Mouse (Mus musculus): ENCODE results near the gene Slc12a1. TPM values are rescaled to one million over a fixed set of nuclear protein-coding genes. Genes with fewer than 3 reads are reported as not detected.

The Slc12a1 gene
- total RNA-seq, 2 experiments from 2014 or later, result not detected

- no peak for DNase-seq
Observed at GRCm38 (mm10) chr2:125208894-125209596, 56.7 kb downstream of the Slc12a1 start.

GRCm38 (mm10) chr2:125211831-125212510 lies 59.7 kb downstream of the Slc12a1 start:
- no peak for DNase-seq

- peak; percentile 55 to 69 for DNase-seq
Observed at GRCm38 (mm10) chr2:125214592-125214991, 62.3 kb downstream of the Slc12a1 start.

GRCm38 (mm10) chr2:125217286-125217685 lies 65.0 kb downstream of the Slc12a1 start:
- DNase-seq, result no peak

- peak in 1 of 2 experiments; percentile 2 for DNase-seq
Observed at GRCm38 (mm10) chr2:125218566-125218965, 66.3 kb downstream of the Slc12a1 start.

- DNase-seq, result no peak
Observed at GRCm38 (mm10) chr2:125219268-125219667, 67.0 kb downstream of the Slc12a1 start.

GRCm38 (mm10) chr2:125221673-125222072 lies 69.4 kb downstream of the Slc12a1 start:
- no peak for DNase-seq

GRCm38 (mm10) chr2:125228472-125229409 lies 76.4 kb downstream of the Slc12a1 start:
- no peak for DNase-seq

- DNase-seq, result no peak
Observed at GRCm38 (mm10) chr2:125232183-125232582, 79.9 kb downstream of the Slc12a1 start.

GRCm38 (mm10) chr2:125233537-125233936 lies 81.2 kb downstream of the Slc12a1 start:
- no peak for DNase-seq

GRCm38 (mm10) chr2:125234049-125234448 lies 81.7 kb downstream of the Slc12a1 start:
- no peak for DNase-seq

GRCm38 (mm10) chr2:125245545-125246285 lies 93.4 kb downstream of the Slc12a1 start:
- peak in 1 of 2 experiments; percentile 24 for DNase-seq

GRCm38 (mm10) chr2:125246669-125247068 lies 94.4 kb downstream of the Slc12a1 start:
- no peak for DNase-seq

GRCm38 (mm10) chr2:125247108-125247961 lies 95.0 kb downstream of the Slc12a1 start, which contains the start of gene Dut:
TSS of gene Dut (plus strand) at chr2:125247190.
- peak; percentile 95 to 96 for DNase-seq

GRCm38 (mm10) chr2:125247962-125248235 lies 95.6 kb downstream of the Slc12a1 start:
- no peak for DNase-seq

GRCm38 (mm10) chr2:125248256-125248655 lies 96.0 kb downstream of the Slc12a1 start:
- no peak for DNase-seq

GRCm38 (mm10) chr2:125249339-125249738 lies 97.0 kb downstream of the Slc12a1 start:
- no peak for DNase-seq

GRCm38 (mm10) chr2:125249874-125250273 lies 97.6 kb downstream of the Slc12a1 start:
- DNase-seq, result no peak

GRCm38 (mm10) chr2:125251781-125252180 lies 99.5 kb downstream of the Slc12a1 start:
- DNase-seq, result peak in 1 of 2 experiments; percentile 21

- DNase-seq, result peak; percentile 55 to 73
Observed at GRCm38 (mm10) chr2:125252275-125252674, 100.0 kb downstream of the Slc12a1 start.

- no peak for DNase-seq
Observed at GRCm38 (mm10) chr2:125253699-125254098, 101.4 kb downstream of the Slc12a1 start.
